Mouse (Mus musculus): ENCODE data around the gene Apoc1.

The Apoc1 gene

DNA sequence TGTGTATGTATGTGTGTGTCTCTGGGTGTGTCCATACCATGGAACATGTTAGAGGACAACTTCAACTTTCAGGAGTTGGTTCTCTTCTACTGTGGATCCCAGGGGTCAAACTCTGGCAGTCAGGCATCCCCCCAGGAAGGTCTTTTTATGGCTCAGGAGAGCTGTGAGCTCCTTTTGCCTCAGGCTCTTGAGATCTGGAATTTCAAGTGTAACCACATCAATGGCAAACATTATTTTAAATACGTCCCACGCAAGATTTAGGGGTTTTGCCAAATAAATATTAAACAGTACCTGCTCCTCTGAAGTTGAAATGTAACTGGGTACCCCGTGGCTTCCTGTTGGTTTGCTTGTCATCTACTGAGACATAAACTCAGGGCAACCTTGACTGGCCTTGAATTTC is 9.5 kb downstream of the Apoc1 start:
- DNase-seq: no peak

DNA sequence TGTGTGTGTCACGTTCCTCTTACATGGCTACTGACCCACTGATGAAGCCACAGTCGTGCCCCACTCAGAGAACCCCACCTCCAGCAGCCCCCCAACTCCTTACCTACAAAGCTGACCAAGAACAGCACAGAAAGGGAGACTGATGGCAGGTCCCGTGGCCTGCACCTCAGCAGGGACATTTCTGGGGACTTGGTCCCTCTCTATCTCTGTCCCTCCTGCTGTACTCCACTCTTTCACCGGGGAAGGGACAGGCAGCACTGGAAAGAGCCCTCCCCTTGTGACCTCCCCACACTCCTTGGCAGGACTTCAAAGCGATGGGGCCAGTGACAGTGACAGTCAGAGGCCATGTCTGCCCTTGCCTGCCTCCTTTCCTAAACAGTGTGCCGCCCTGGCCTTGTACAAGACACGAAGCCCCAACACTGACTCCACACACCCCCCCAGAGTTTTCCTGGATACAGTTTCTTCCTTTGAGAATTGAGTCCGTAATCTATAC is 11.2 kb downstream of the Apoc1 start, which contains the start of the genes Gm44805 and Apoc4:
Gm44805 (minus strand) TSS at position 222 of the 493 bp plus-strand sequence.
Apoc4 (minus strand) TSS at position 278 of the 493 bp plus-strand sequence.
- peak; percentile 29 for DNase-seq

DNA sequence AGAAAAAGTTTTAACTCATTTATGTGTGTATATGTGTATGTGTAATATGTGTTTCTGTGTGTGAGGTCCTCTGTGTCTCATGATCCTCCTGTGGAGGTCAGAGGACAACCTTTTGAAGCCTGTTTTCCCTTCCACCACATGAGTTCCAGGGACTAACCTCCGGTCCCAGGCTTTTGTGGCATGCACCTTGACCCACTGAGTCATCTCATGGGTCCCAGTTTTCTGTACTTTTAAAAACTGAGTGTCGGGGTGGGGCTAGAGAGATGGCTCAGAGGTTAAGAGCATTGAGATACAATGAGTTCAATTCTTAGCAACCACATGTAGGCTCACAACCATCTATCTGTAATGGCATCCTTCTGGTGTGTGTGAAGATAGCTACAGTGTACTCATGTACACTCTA is 11.8 kb downstream of the Apoc1 start:
- no peak for DNase-seq

DNA sequence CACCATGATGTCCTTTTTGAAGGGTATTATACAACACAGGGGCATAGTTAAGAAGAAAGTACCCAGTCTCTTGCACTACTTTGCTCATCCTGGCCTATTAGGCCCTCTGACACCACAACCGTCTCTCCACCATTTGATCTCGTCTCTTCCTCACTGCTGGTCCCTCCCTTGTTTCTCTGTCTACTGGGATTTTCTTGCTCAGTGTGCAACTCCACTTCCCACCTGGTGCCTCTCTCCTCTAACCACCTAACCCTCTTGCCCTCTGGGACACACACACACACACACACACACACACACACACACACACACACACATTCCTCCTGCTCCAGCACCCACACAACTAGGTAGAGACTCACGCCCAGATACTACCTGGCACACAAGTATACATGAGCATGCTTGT is 13.6 kb downstream of the Apoc1 start:
- no peak for DNase-seq

DNA sequence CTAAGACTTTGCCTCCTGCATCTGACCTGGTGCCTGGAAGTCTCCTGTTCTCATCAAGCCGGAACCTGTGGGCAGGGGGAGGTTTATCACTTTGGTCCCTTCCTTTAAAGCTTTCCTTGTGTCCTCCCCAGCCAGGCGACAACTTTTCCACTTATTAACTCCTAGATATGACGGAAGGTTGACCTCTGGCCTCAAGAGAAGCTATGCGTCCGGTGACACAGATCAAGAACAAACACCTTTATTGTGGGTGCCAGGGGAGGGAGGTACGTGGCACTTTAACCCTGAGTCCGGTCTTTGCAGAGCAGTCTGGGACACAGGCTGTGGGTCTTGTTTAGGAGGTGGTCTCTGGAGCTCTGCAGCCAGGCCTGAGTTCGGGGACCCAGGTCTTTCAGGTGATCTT is 14.6 kb downstream of the Apoc1 start, which contains the start of gene Apoc2:
Apoc2 (minus strand) TSS at position 70 of the 400 bp plus-strand sequence.
- DNase-seq: no peak

DNA sequence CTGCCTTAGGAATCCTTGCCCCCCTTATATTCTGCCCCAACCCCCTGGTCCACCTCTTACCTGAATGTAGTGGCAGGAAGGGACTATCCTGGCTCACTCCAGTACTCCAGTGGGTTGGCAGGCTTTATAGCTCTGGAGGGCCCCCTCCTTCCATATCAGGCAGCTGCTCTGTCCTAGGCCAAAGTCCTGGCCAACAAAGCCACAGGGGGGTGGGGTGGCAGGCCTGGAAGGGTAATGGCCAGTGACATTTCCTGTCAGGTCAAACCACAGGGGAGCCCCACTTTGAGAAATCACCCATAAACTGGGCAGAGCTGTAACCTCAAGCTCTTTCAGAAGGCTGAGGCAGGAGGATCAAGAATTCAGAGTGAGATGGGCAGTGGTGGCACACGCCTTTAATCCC is 15.8 kb downstream of the Apoc1 start:
- DNase-seq: no peak

DNA sequence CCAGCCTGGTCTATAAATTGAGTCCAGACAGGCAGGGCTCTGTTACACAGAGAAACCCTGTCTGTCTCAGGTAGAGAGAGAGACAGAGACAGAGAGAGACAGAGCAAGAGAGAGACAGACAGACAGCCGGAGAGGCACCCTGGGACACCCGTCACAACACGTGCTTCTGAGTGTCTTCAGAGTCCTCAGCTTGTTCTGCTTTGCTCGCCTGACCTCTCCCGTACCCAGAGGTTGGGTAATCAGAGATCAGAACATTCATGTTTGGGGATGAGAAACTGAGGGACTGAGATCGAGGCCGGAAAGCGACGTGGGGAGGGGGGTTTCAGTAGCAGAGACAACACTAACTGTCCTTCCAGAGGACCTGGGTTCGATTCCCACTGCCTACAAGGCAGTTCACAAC is 16.6 kb downstream of the Apoc1 start:
- DNase-seq: no peak

DNA sequence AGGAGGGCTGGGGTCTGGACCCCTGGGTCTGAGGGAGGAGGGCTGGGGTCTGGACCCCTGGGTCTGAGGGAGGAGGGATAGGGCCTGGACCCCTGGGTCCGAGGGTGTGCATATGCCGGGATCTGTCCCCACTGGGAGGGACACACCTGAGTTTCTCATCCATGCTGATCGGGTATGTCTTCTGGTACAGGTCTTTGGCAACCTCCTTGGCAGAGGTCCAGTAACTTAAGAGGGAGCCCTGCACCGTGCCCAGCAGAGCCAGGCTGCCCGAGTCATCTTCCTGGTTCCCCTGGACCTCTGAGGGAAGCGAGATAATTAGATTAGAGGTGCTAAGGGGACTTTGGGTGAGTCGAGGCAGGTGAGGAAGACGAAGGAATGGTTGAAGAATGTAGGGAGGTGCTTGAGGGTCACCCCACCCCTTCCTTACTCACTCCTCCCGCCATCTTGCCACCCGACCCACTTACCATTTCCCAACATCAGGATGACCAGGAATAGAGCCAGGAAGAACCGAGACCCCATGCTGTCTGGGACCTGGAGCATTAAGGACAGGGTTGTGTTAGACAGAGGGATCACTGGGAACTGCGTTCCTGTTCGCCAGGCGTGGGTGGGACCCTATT is 19.3 kb downstream of the Apoc1 start:
- no peak for DNase-seq

DNA sequence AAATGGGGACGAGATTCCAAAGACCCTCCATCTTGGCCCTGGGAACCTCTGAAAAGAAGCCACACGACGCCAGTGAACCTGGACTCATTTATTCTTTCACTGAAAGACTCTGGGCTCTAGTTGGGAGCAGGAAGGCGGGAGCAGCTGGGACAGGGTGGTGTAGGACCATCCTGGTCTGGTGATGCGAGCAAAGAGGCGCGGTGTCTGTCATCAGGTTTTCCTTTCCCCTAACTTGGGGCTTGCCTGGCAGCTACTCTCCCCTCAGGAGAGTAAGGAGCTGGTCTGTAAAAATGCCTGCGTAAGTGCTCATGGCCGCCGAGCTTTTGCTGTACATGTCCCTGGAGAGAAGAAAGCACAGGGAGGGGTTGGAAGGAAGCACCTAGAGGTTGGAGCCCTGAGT is 20.9 kb downstream of the Apoc1 start:
- no peak for DNase-seq

DNA sequence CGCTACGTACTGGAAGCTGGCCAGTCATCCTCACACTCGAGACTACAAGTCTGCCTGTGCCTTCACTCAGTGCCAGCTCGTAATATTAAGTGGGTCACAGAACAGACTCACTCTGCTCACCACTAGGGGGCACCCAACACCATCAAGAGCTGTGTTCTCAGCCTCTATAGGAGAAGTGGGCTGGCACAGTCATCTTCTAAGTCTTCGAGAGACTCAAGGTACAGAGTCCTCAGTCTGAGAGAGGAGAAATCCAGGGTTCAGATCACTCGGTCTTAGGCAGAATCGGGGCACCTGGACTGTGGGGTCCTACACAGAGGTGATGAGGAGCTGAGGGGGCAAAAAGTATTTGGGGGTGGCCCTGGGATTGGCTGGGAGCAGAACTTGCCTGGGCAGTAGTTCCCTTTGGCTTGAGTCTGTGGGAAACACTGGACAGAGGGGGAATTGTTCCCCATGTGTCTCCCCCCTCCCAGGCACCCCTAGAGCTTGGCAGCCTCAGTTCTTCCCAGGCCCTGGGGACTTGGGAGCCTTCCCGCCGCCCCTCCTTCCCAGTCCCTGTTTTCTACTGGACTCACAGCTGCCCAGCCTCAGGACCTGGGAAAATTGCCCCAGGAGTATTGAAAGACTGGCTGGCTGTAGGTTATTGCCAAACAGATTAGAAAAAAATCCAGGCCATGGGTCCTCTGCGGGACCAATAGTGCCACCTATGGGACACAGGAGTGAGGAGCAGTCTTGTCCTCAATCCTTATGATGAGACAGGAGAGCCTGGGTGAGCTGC is 23.3 kb downstream of the Apoc1 start:
- peak; percentile 97 for DNase-seq

DNA sequence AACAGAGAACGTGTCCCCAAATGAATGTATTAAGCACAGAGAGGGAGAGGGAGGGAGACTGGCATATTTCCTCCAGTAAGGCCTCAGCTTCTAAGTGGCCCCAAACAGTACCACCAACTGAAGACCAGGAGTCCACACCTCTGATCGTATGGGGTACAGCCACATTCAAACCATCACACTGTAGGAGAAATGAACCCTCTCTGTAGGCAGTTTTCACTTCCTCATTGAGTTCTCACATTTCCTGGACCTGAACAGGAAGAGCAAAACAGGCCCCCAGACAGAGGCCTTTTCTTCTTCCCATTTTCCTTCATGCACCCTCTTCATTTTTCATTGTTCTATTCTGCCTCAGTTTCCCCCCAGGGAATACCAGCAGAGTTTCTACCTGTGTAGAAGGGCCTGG is 25.0 kb downstream of the Apoc1 start:
- DNase-seq: no peak

DNA sequence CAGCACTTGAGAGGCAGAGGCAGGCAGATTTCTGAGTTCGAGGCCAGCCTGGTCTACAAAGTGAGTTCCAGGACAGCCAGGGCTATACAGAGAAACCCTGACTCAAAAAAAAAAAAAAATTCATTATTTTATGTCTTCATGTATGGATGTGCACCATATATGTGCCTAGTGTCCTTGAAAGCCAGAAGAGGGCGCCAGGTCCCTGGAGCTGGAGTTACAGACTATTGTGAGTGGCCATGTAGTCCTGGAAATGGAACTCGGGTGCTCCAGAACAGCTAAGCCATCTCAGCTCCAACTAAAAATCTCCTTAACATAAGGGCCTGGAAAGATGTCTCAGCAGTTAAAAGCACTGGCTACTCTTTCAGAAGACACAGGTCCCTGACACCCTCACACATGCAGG is 25.7 kb downstream of the Apoc1 start:
- no peak for DNase-seq

DNA sequence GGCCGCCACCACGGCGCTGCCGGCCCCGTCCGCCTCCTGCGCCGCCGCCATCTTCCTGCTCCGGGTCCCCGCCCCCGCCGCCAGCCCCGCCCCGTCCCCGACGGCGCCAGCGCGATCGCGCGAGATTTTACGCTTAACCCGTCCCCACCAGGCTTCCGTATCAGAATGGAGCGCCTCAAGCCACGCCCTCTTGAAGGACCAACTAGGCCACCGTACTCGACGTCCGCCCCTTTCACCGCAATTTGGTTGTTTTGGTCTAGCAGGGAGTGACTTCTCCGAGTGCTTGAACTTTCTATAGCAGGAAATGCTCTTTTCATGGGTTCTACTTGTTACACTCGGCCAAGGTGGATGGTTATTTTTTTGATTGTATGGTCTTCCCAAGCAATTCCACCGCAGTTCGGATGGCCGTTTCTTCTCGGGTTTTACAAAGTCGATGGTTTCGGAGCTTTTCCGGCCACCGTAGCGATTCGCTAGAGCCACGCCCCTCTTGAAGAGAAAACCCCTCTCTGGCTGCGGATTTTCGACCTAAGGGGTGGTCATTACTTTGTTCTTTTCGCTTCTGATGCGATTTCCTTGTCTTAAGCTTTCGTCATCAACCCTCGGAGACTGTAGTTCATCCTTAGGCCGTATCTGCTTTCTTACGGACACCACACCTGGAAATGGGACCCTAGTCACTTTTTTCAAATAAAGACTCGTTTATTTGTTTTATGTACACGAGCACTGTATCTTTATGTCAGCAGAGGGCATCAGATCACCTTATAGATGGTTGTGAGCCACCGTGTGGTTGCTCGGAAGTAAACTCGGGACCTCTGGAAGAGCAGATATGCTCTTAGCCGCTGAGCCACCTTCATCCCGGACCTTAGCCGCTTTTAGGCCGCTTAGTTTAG is 27.3 kb downstream of the Apoc1 start, which contains the start of gene Clptm1:
Clptm1 (minus strand) TSS at position 79 of the 887 bp plus-strand sequence.
- DNase-seq: peak; percentile 98

DNA sequence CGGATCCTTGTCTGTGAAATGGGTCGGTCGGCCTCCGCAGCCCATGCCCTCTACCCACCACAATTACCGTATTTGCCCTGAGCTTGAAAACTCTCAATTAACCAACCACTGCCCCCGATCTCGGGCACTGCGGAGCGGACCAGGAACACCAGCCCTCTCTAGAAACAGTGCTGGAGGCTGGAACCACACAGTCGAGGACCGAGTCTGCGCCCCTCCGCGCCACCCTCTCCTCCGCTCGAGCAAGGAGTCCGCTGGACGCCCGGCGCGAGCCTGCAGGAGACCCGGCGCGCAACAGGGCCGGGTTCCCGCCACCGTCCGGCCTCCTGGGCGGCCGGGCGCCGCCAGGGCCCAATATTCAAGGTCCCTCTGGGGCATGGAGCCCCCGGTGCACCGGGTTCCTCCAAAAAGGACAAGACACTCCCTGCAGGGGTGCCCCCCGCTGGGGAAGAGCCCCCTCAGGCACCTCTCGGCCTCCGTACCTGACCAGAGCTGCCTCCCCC is 28.0 kb downstream of the Apoc1 start:
- no peak for DNase-seq

DNA sequence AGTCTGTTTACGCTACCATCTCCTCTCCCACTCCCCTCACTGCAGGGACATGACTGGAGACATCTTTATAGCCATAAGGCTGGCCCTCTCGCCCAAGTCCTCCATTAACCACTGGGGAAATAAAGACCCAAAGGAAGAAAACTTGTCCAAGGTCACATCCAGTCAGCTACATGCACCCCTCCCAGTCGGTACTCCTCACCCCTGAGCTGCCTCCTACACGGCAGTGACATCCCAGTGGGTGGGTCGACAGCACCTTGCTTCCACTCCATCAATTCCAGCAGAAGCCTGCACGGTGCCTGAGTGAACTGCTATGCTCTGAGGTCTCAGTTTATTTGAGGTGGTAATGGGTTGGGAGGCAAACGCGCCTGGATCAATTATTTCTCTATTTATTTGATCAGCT is 28.5 kb downstream of the Apoc1 start:
- DNase-seq: no peak

DNA sequence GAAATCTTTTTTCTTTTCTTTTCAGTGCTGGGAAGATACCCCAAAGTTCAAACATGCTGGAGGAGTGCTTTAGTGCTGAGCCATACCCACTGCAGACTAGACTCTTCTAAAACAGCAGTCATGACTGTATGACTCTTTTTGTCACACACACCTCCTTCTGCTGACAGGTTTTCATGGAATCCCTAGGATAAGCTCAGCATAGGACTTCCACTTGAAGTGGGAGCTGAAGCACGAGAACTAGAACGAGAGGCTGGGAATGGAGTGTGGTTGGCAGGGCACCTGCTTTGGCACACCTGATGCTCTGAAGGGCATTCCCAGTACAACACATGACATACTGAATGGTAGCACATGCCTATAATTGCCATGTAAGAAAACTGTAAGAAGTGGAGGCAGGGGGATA is 39.8 kb downstream of the Apoc1 start:
- DNase-seq: no peak

DNA sequence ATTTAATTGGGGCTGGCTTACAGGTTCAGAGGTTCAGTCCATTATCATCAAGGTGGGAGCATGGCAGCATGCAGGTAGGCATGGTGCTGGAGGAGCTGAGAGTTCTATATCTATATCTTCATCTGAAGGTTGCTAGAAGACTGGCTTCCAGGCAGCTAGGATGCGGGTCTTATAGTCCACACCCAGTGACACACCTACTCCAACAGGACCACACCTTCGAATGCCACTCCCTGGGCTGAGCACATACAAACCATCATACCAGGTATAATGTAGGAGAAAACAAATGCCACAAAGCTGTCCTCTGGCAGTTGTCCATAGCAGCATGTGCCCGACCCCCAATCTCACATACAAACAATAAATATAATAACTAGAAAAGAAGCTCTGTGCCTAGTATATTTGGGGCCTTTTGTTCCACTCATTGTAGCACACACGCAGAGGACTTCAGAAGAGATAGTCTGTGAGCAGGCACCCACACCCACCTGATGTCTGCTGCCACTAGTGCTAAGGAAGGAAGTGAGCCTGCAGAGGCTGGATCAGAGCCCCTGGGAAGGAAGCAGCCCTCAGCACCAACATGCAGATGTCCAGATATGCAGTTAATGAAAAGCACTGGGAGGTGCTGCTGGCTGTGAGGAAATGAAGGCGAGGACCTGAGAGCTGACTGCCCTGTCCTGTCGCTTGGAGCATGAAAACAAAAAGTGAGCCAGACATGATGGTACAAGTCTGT is 41.2 kb downstream of the Apoc1 start:
- no peak for DNase-seq

DNA sequence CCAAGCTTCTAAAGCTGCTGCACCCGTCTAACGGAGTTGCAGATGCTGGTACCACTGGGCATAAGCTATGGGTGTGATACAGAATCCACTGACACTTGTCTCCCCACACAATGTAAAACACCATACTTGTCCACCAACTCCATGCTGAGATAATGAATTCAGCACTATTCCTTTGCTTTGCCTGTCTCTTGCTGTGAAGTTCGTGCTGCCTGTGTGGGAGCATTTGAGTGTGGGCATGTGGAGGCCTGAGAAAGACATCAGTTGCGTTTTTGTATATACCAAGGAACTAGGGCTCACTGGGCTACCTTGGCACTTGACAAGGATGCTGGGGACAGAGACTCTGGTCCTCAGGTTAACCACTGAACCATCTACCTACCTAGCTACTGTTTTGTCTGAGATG is 51.2 kb downstream of the Apoc1 start:
- DNase-seq: no peak

Measured in lung, postnatal 10 days (tissue).